Mouse (Mus musculus): Measurements from ENCODE around the gene Ppp1r14a. TPM values are rescaled to one million over a fixed set of nuclear protein-coding genes. Genes with fewer than 3 reads are reported as not detected.

The Ppp1r14a gene
- total RNA-seq, 2 experiments from 2014 or later = 15.9 to 24.7 TPM

GRCm38 (mm10) chr7:29295861-29296647, 6.9 kb downstream of the Ppp1r14a start:
- intact Hi-C loops (cut with DNase I) = loop anchor here (5.0 kb wide), 2 partner anchors 164 to 244 kb away; partner anchors contain the start of gene Rasgrp4
- no peak for DNase-seq (ENCODE audit: low spot score in 2 of 2)

GRCm38 (mm10) chr7:29296998-29297397, 7.9 kb downstream of the Ppp1r14a start:
- intact Hi-C loops (cut with DNase I) = loop anchor here (5.0 kb wide), 2 partner anchors 165 to 245 kb away; partner anchors contain the start of gene Rasgrp4
- DNase-seq (ENCODE audit: low spot score in 2 of 2) = no peak

- intact Hi-C loops (cut with DNase I) = loop anchor here (2.0 to 5.0 kb wide), 3 partner anchors 64 to 222 kb away; partner anchors contain the start of genes Psmd8 and Yif1b
- DNase-seq (ENCODE audit: low spot score in 2 of 2) = peak in 1 of 2 experiments; percentile 61
Observed at GRCm38 (mm10) chr7:29301127-29301566, 12.0 kb downstream of the Ppp1r14a start.

- DNase-seq (ENCODE audit: low spot score in 2 of 2) = no peak
- intact Hi-C loops (cut with DNase I) = loop anchor here (5.0 kb wide), 2 partner anchors 65 to 120 kb away; partner anchors contain the start of genes Psmd8 and Yif1b
Observed at GRCm38 (mm10) chr7:29302641-29303040, 13.5 kb downstream of the Ppp1r14a start.

GRCm38 (mm10) chr7:29303738-29304462, 14.8 kb downstream of the Ppp1r14a start, which contains the start of gene Dpf1:
Dpf1 (plus strand) TSS chr7:29303951.
- intact Hi-C loops (cut with DNase I) = loop anchor here (5.0 kb wide), 2 partner anchors 67 to 122 kb away; partner anchors contain the start of genes Psmd8 and Yif1b
- peak; percentile 89 to 91 for DNase-seq (ENCODE audit: low spot score in 2 of 2)

GRCm38 (mm10) chr7:29304463-29305262, 15.6 kb downstream of the Ppp1r14a start:
- intact Hi-C loops (cut with DNase I) = loop anchor here (5.0 kb wide), 3 partner anchors 43 to 122 kb away; partner anchors contain the start of genes Psmd8 and Yif1b
- DNase-seq (ENCODE audit: low spot score in 2 of 2) = peak in 1 of 2 experiments; percentile 43

GRCm38 (mm10) chr7:29305263-29305988, 16.3 kb downstream of the Ppp1r14a start:
- no peak for DNase-seq (ENCODE audit: low spot score in 2 of 2)
- intact Hi-C loops (cut with DNase I) = loop anchor here (5.0 kb wide), 1 partner anchor 42 kb away; no protein-coding TSS in a partner anchor

GRCm38 (mm10) chr7:29306108-29306507, 17.0 kb downstream of the Ppp1r14a start:
- no peak for DNase-seq (ENCODE audit: low spot score in 2 of 2)
- intact Hi-C loops (cut with DNase I) = loop anchor here (5.0 kb wide), 1 partner anchor 41 kb away; no protein-coding TSS in a partner anchor

GRCm38 (mm10) chr7:29306619-29307018, 17.5 kb downstream of the Ppp1r14a start:
- intact Hi-C loops (cut with DNase I) = loop anchor here (5.0 kb wide), 1 partner anchor 41 kb away; no protein-coding TSS in a partner anchor
- DNase-seq (ENCODE audit: low spot score in 2 of 2) = no peak

GRCm38 (mm10) chr7:29307350-29308104, 18.4 kb downstream of the Ppp1r14a start:
- intact Hi-C loops (cut with DNase I) = loop anchor here (5.0 kb wide), 1 partner anchor 40 kb away; no protein-coding TSS in a partner anchor

GRCm38 (mm10) chr7:29309221-29309721, 20.2 kb downstream of the Ppp1r14a start:
- intact Hi-C loops (cut with DNase I) = loop anchor here (5.0 kb wide), 1 partner anchor 38 kb away; no protein-coding TSS in a partner anchor

More at GRCm38 (mm10) chr7:29307350-29308104, 18.4 kb downstream of the Ppp1r14a start:
- DNase-seq (ENCODE audit: low spot score in 2 of 2) = peak; percentile 92 to 95

GRCm38 (mm10) chr7:29309749-29310148, 20.6 kb downstream of the Ppp1r14a start:
- DNase-seq (ENCODE audit: low spot score in 2 of 2) = no peak
- intact Hi-C loops (cut with DNase I) = loop anchor here (5.0 kb wide), 1 partner anchor 38 kb away; no protein-coding TSS in a partner anchor

More at GRCm38 (mm10) chr7:29309221-29309721, 20.2 kb downstream of the Ppp1r14a start:
- peak; percentile 74 to 84 for DNase-seq (ENCODE audit: low spot score in 2 of 2)

GRCm38 (mm10) chr7:29313051-29313450, 23.9 kb downstream of the Ppp1r14a start:
- intact Hi-C loops (cut with DNase I) = no loop called here
- peak; percentile 68 to 70 for DNase-seq (ENCODE audit: low spot score in 2 of 2)

- intact Hi-C loops (cut with DNase I) = no loop called here
- DNase-seq (ENCODE audit: low spot score in 2 of 2) = no peak
Observed at GRCm38 (mm10) chr7:29313572-29314261, 24.6 kb downstream of the Ppp1r14a start.

GRCm38 (mm10) chr7:29314844-29315628, 25.9 kb downstream of the Ppp1r14a start:
- peak; percentile 72 to 80 for DNase-seq (ENCODE audit: low spot score in 2 of 2)
- intact Hi-C loops (cut with DNase I) = loop anchor here (5.0 kb wide), 1 partner anchor 47 kb away; no protein-coding TSS in a partner anchor
